Mouse (Mus musculus) retina, embryonic 14.5 days (tissue): Measurements from ENCODE around the gene Gm18596.
"Not testable (repeated sequence)": the region's sequence is repeated elsewhere in the genome, so short reads cannot be mapped to it uniquely, and the experiment has no call there.

ENCODE experiments used
- DNase-seq: peaks from one replicate; pipeline ENCODE4 v3.0.0-alpha.2; 2015; ENCODE audit warnings: low spot score

Gm18596 gene

GRCm38 (mm10) chr10:77711157-77711556 lies 31.3 kb downstream of the Gm18596 start, which contains the start of gene Gm10024:
Gene Gm10024, plus strand, starts transcription at chr10:77711457.
- not testable (repeated sequence) for DNase-seq

GRCm38 (mm10) chr10:77709831-77710230 lies 32.6 kb downstream of the Gm18596 start:
- no peak for DNase-seq

- no peak for DNase-seq
Observed at GRCm38 (mm10) chr10:77706326-77706725, 36.1 kb downstream of the Gm18596 start, which contains the start of gene Gm10272. Gene Gm10272, plus strand, starts transcription at chr10:77706626.

GRCm38 (mm10) chr10:77697133-77697532 lies 45.3 kb downstream of the Gm18596 start, which contains the start of gene Gm9508:
Gene Gm9508, minus strand, starts transcription at chr10:77697233.
- no peak for DNase-seq
